Mouse (Mus musculus) bone marrow, adult 2 months (tissue): ENCODE data around the gene Dnajc5.

Source experiments
- CTCF ChIP-seq: fragments of 200-500 bp; IDR thresholded peaks from 2 replicates; pipeline ENCODE4 v1.5.1; 2011; ENCODE audit warnings: low read length, control low read depth; ENCODE audit not compliant: control insufficient read depth, insufficient read depth
- POLR2A ChIP-seq: fragments of 200-500 bp; IDR thresholded peaks from 2 replicates; pipeline ENCODE4 v1.6.1; 2011; ENCODE audit warnings: low read depth, mild to moderate bottlenecking, control low read depth, low read length, borderline replicate concordance; ENCODE audit not compliant: control insufficient read depth

- TF ChIP-seq CTCF (no peak), POLR2A (no peak)
These were observed 25.9 kb upstream of the Dnajc5 start for GRCm38 (mm10) chr2:181494266-181494945.
